Mouse (Mus musculus) myocyte (in vitro differentiated cells): ENCODE measurements around the gene Tmpo. TPM values are rescaled to one million over a fixed set of nuclear protein-coding genes. Genes with fewer than 3 reads are reported as not detected.

Experiments
- H3K27me3 ChIP-seq: one replicate; pipeline ENCODE4 v1.6.1; 2011; ENCODE audit not compliant: control insufficient read depth, insufficient read depth, insufficient read length
- H3K36me3 ChIP-seq: one replicate; pipeline ENCODE4 v1.6.1; 2011; ENCODE audit not compliant: control insufficient read depth, insufficient read depth
- H3K4me2 ChIP-seq: one replicate; pipeline ENCODE4 v1.6.1; 2011; ENCODE audit warnings: low read depth, control low read depth
- H3K4me3 ChIP-seq: one replicate; pipeline ENCODE4 v1.5.1; 2011; ENCODE audit warnings: mild to moderate bottlenecking, control low read depth, moderate library complexity
- H3K79me2 ChIP-seq: one replicate; pipeline ENCODE4 v1.6.1; 2011; ENCODE audit not compliant: control insufficient read depth, insufficient read depth
- H3ac ChIP-seq: one replicate; pipeline ENCODE4 v1.6.1; 2011; ENCODE audit not compliant: control insufficient read depth, insufficient read length
- CEBPB ChIP-seq: IDR thresholded peaks from 2 replicates; pipeline ENCODE4 v1.6.1; 2011; ENCODE audit warnings: mild to moderate bottlenecking, moderate library complexity; ENCODE audit not compliant: poor library complexity, insufficient read depth, severe bottlenecking
- E2F4 ChIP-seq: IDR thresholded peaks from one replicate; pipeline ENCODE4 v1.6.1; 2011; ENCODE audit warnings: mild to moderate bottlenecking, control low read depth, moderate library complexity; ENCODE audit not compliant: insufficient read depth
- MAX ChIP-seq: IDR thresholded peaks from one replicate; pipeline ENCODE4 v1.6.1; 2011; ENCODE audit warnings: low read depth, mild to moderate bottlenecking, control low read depth
- MYOD1 ChIP-seq, 3 experiments: IDR thresholded peaks; one replicate each; pipeline ENCODE4 v1.6.1; 2011; ENCODE audit warnings: control low read depth in 2 of 3, low read depth in 2 of 3, mild to moderate bottlenecking in 2 of 3, moderate library complexity in 1 of 3; ENCODE audit not compliant: insufficient read length in 2 of 3, control insufficient read depth in 1 of 3
- MYOG ChIP-seq, 3 experiments: IDR thresholded peaks; one replicate each; pipeline ENCODE4 v1.6.1; 2011; ENCODE audit warnings: control low read depth in 2 of 3, low read depth in 2 of 3, mild to moderate bottlenecking in 2 of 3; ENCODE audit not compliant: insufficient read length in 2 of 3, control insufficient read depth in 1 of 3, insufficient read depth in 1 of 3
- POLR2A ChIP-seq: IDR thresholded peaks from one replicate; pipeline ENCODE4 v1.6.1; 2011; ENCODE audit warnings: low read depth, mild to moderate bottlenecking, control low read depth, moderate library complexity; ENCODE audit not compliant: insufficient read length
- POLR2AphosphoS2 ChIP-seq: IDR thresholded peaks from one replicate; pipeline ENCODE4 v1.6.1; 2011; ENCODE audit warnings: low read depth, control low read depth; ENCODE audit not compliant: insufficient read length
- REST ChIP-seq: IDR thresholded peaks from one replicate; pipeline ENCODE4 v1.6.1; 2011; ENCODE audit warnings: mild to moderate bottlenecking, control low read depth, moderate library complexity; ENCODE audit not compliant: insufficient read depth, insufficient read length
- SRF ChIP-seq: IDR thresholded peaks from one replicate; pipeline ENCODE4 v1.6.1; 2011; ENCODE audit warnings: low read depth; ENCODE audit not compliant: control insufficient read depth, insufficient read length
- TCF12 ChIP-seq: IDR thresholded peaks from one replicate; pipeline ENCODE4 v1.6.1; 2011; ENCODE audit warnings: mild to moderate bottlenecking, control low read depth; ENCODE audit not compliant: poor library complexity, insufficient read depth, severe bottlenecking
- TCF3 ChIP-seq: IDR thresholded peaks from one replicate; pipeline ENCODE4 v1.6.1; 2011; ENCODE audit warnings: low read depth, control low read depth; ENCODE audit not compliant: insufficient read length
- USF1 ChIP-seq: IDR thresholded peaks from one replicate; pipeline ENCODE4 v1.6.1; 2011; ENCODE audit warnings: low read depth, mild to moderate bottlenecking, control low read depth, moderate library complexity
- polyA plus RNA-seq: library from polyadenylated mRNA; unstranded; fragments of >200 nt; fragmentation: generic; extraction: Trizol; gene quantifications from one replicate; pipeline ENCODE4 v1.2.1, GENCODE M21; 2012; ENCODE audit warnings: missing spikeins

Gene Tmpo
- polyA plus RNA-seq, 1 experiment = 55.6 TPM

GRCm38 (mm10) chr10:91170143-91170941 lies 10.8 kb downstream of the Tmpo start:
- peaks cover 6% of the 10 kb centered on the region for H3K36me3 ChIP-seq
- no peaks in the 10 kb centered on the region for H3K27me3 ChIP-seq
- peak overlapping the region; percentile 82 for H3K4me2 ChIP-seq
- no peak for TF ChIP-seq CEBPB
- peak; percentile 80 for TF ChIP-seq E2F4
- TF ChIP-seq TCF3 = no peak
- no peak for TF ChIP-seq MYOD1 (IDR thresholded peaks at IDR 0.05; ENCODE audit: control insufficient read depth in 1 of 3, insufficient read length in 2 of 3, low read depth in 2 of 3)
- no peak for TF ChIP-seq TCF12
- peak; percentile 58 for TF ChIP-seq POLR2AphosphoS2
- TF ChIP-seq MAX = no peak
- no peak for TF ChIP-seq REST
- no peak for TF ChIP-seq MYOG (IDR thresholded peaks at IDR 0.05; ENCODE audit: control insufficient read depth in 1 of 3, insufficient read depth in 1 of 3, insufficient read length in 2 of 3, low read depth in 2 of 3)
- peak; percentile 62 for TF ChIP-seq POLR2A
- no peak for TF ChIP-seq USF1
- no peak for TF ChIP-seq SRF
- H3ac ChIP-seq = peak overlapping the region; percentile 86
- peak overlapping the region; percentile 52 for H3K4me3 ChIP-seq
- H3K79me2 ChIP-seq = peaks cover 51% of the 10 kb centered on the region

GRCm38 (mm10) chr10:91169414-91170065 lies 11.6 kb downstream of the Tmpo start:
- Histone ChIP-seq H3ac (no peak overlapping the region), H3K4me3 (peak overlapping the region; percentile 52), H3K36me3 (peaks cover 14% of the 10 kb centered on the region), H3K79me2 (peaks cover 59% of the 10 kb centered on the region), H3K27me3 (no peaks in the 10 kb centered on the region), H3K4me2 (peak overlapping the region; percentile 82)
- no peak for TF ChIP-seq CEBPB
- TF ChIP-seq MYOD1 (IDR thresholded peaks at IDR 0.05; ENCODE audit: control insufficient read depth in 1 of 3, insufficient read length in 2 of 3, low read depth in 2 of 3) = no peak
- TF ChIP-seq TCF12 = no peak
- no peak for TF ChIP-seq POLR2AphosphoS2
- no peak for TF ChIP-seq USF1
- TF ChIP-seq E2F4 = no peak
- no peak for TF ChIP-seq MYOG (IDR thresholded peaks at IDR 0.05; ENCODE audit: control insufficient read depth in 1 of 3, insufficient read depth in 1 of 3, insufficient read length in 2 of 3, low read depth in 2 of 3)
- TF ChIP-seq SRF = no peak
- TF ChIP-seq MAX = no peak
- no peak for TF ChIP-seq REST
- no peak for TF ChIP-seq TCF3
- no peak for TF ChIP-seq POLR2A

- peak overlapping the region; percentile 52 for H3K4me3 ChIP-seq
- TF ChIP-seq SRF (no peak), USF1 (no peak), POLR2AphosphoS2 (no peak), CEBPB (no peak), MYOD1 (IDR thresholded peaks at IDR 0.05; ENCODE audit: control insufficient read depth in 1 of 3, insufficient read length in 2 of 3, low read depth in 2 of 3) (no peak), TCF12 (no peak), MAX (no peak), MYOG (IDR thresholded peaks at IDR 0.05; ENCODE audit: control insufficient read depth in 1 of 3, insufficient read depth in 1 of 3, insufficient read length in 2 of 3, low read depth in 2 of 3) (no peak), POLR2A (no peak), REST (no peak), E2F4 (no peak), TCF3 (no peak)
- H3K4me2 ChIP-seq = peak overlapping the region; percentile 82
- H3K27me3 ChIP-seq = no peaks in the 10 kb centered on the region
- H3ac ChIP-seq = no peak overlapping the region
- H3K79me2 ChIP-seq = peaks cover 79% of the 10 kb centered on the region
- peaks cover 36% of the 10 kb centered on the region for H3K36me3 ChIP-seq
Observed at GRCm38 (mm10) chr10:91167352-91167751, 13.8 kb downstream of the Tmpo start.

GRCm38 (mm10) chr10:91166890-91167289 lies 14.2 kb downstream of the Tmpo start:
- peaks cover 38% of the 10 kb centered on the region for H3K36me3 ChIP-seq
- no peak overlapping the region for H3ac ChIP-seq
- H3K4me2 ChIP-seq = peak overlapping the region; percentile 82
- H3K4me3 ChIP-seq = peak overlapping the region; percentile 52
- TF ChIP-seq POLR2A (no peak), E2F4 (no peak), POLR2AphosphoS2 (no peak), TCF3 (no peak)
- peaks cover 84% of the 10 kb centered on the region for H3K79me2 ChIP-seq
- H3K27me3 ChIP-seq = no peaks in the 10 kb centered on the region
